Mouse (Mus musculus): ENCODE measurements around the gene Mup3. TPM values are rescaled to one million over a fixed set of nuclear protein-coding genes. Genes with fewer than 3 reads are reported as not detected.
"Not testable (repeated sequence)": the region's sequence is repeated elsewhere in the genome, so short reads cannot be mapped to it uniquely, and the experiment has no call there.

Mup3 gene
- total RNA-seq (2021), result not detected
- long read RNA-seq, experiment 1, result 0 reads
- long read RNA-seq, experiment 2, result 0 reads

- DNase-seq, result no peak
- intact Hi-C loops (cut with DNase I; ENCODE audit: low total_unique reads), result no loop called here
Measured at GRCm38 (mm10) chr4:62087241-62087640, at the start of gene Mup3. TSS of gene Mup3 (minus strand) at chr4:62087342.

DNA sequence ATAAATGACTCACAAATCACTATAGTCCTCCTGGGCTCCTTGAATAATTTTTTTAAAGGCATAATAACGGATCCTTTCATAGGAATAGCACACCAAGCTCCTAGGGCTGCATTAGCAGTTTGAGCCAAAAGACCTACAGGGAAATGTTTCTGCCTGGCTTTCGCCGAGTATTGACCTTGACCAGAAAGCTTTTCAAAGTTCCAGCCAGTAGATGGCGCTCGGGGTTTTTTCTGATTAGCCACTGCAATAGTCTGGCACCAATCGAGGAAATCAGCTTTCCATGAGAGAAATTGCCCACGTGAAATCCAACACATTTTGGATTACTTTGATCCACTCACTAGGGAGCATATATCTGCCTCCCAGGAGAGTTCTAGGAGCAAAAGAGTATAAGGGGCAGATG lies 46.6 kb upstream of the Mup3 start:
- DNase-seq, result peak; percentile 28
- intact Hi-C loops (cut with DNase I; ENCODE audit: low total_unique reads), result no loop called here

DNA sequence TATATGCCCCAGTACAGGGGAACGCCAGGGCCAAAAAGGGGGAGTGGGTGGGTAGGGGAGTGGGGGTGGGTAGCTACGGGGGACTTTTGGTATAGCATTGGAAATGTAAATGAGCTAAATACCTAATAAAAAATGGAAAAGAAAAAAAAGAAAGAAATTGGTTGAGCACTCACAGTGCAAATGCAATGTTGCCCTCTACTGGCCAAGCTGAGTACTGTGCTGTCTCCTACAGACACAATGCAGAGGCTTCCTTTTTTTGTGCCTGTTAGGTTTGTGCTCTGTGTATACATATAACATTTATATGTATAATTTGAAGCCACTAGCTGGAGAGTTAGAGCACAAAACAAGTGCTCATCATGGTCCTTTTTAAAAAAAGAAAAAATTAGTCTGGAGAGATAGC lies 16.2 kb upstream of the Mup3 start:
- intact Hi-C loops (cut with DNase I; ENCODE audit: low total_unique reads); DNase-seq: not testable (repeated sequence)

- intact Hi-C loops (cut with DNase I; ENCODE audit: low total_unique reads), result no loop called here
- no peak for DNase-seq
Measured at GRCm38 (mm10) chr4:62087953-62088352, 811 bp upstream of the Mup3 start.

GRCm38 (mm10) chr4:62082755-62083154 lies 4.4 kb downstream of the Mup3 start:
- DNase-seq, result no peak
- intact Hi-C loops (cut with DNase I; ENCODE audit: low total_unique reads), result no loop called here

- no peak for DNase-seq
- intact Hi-C loops (cut with DNase I; ENCODE audit: low total_unique reads), result no loop called here
Measured at GRCm38 (mm10) chr4:62075126-62075525, 12.0 kb downstream of the Mup3 start.

- DNase-seq; intact Hi-C loops (cut with DNase I; ENCODE audit: low total_unique reads): not testable (repeated sequence)
Measured at GRCm38 (mm10) chr4:62054780-62055179, 32.4 kb downstream of the Mup3 start.

DNA sequence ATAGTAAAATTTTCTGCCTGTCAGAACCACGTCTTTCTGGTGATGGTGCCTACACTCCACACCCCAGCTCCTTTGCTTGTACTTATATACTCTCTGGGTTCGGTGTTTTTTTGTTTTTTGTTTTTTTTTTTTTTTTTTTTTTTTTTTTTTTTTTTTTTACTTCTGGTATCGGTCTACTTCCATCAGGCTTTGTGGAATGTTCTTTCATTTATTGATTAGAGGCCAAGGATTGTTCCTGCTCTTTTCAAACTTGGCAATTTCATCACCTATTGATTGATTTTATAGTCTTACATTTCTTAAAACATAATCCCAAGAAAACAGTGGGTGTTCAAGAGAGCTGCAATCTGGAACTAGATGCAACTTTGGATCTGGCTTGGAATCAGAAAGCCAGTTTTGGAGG lies 33.1 kb downstream of the Mup3 start, which contains the start of gene Mup20:
Gene Mup20, minus strand, starts transcription at position 101 of the 400 bp plus-strand sequence.
- intact Hi-C loops (cut with DNase I; ENCODE audit: low total_unique reads); DNase-seq: not testable (repeated sequence)

Other genes with a start within 250 kb of the Mup3 start
- gene Mup20, start 33.2 kb downstream of the Mup3 start, total RNA-seq (2021), result not detected
- not detected for gene Mup21, start 63.5 kb upstream of the Mup3 start, total RNA-seq (2021)
- gene Zfp37, start 143.7 kb upstream of the Mup3 start, total RNA-seq (2021), result 1 to 10 TPM; 1.9 to 2.0 TPM
- gene Slc31a2, start 175.2 kb upstream of the Mup3 start, total RNA-seq (2021), result 1 to 10 TPM; 4.8 to 6.0 TPM

Measured in gastrocnemius, postnatal 14 days (tissue).